Mouse (Mus musculus): ENCODE measurements around the gene Drd4.
A peak's percentile ranks its signal among the peaks of the same experiment; 100 is the strongest.

Drd4 gene

GRCm38 (mm10) chr7:141292583-141293388 lies 980 bp downstream of the Drd4 start:
- no peak for DNase-seq (ENCODE audit: low read depth)

GRCm38 (mm10) chr7:141293852-141294471 lies 2.2 kb downstream of the Drd4 start:
- no peak for DNase-seq (ENCODE audit: low read depth)

GRCm38 (mm10) chr7:141294479-141294878 lies 2.7 kb downstream of the Drd4 start:
- DNase-seq (ENCODE audit: low read depth) = no peak

- peak; percentile 14 for DNase-seq (ENCODE audit: low read depth)
Observed at GRCm38 (mm10) chr7:141297926-141298650, 6.3 kb downstream of the Drd4 start.

- DNase-seq (ENCODE audit: low read depth) = no peak
Observed at GRCm38 (mm10) chr7:141299175-141299574, 7.4 kb downstream of the Drd4 start.

GRCm38 (mm10) chr7:141301386-141301785 lies 9.6 kb downstream of the Drd4 start:
- no peak for DNase-seq (ENCODE audit: low read depth)

- no peak for DNase-seq (ENCODE audit: low read depth)
Observed at GRCm38 (mm10) chr7:141302702-141303268, 11.0 kb downstream of the Drd4 start.

GRCm38 (mm10) chr7:141304537-141304936 lies 12.7 kb downstream of the Drd4 start:
- DNase-seq (ENCODE audit: low read depth) = no peak

- DNase-seq (ENCODE audit: low read depth) = no peak
Observed at GRCm38 (mm10) chr7:141314416-141314815, 22.6 kb downstream of the Drd4 start.

GRCm38 (mm10) chr7:141315076-141315475 lies 23.3 kb downstream of the Drd4 start:
- no peak for DNase-seq (ENCODE audit: low read depth)

- no peak for DNase-seq (ENCODE audit: low read depth)
Observed at GRCm38 (mm10) chr7:141315974-141316373, 24.2 kb downstream of the Drd4 start.

- DNase-seq (ENCODE audit: low read depth) = no peak
Observed at GRCm38 (mm10) chr7:141317619-141318132, 25.9 kb downstream of the Drd4 start.

GRCm38 (mm10) chr7:141319446-141319845 lies 27.6 kb downstream of the Drd4 start:
- DNase-seq (ENCODE audit: low read depth) = no peak

GRCm38 (mm10) chr7:141324686-141325085 lies 32.9 kb downstream of the Drd4 start:
- no peak for DNase-seq (ENCODE audit: low read depth)

GRCm38 (mm10) chr7:141326546-141327446 lies 35.0 kb downstream of the Drd4 start:
- DNase-seq (ENCODE audit: low read depth) = no peak

- DNase-seq (ENCODE audit: low read depth) = peak; percentile 97
Observed at GRCm38 (mm10) chr7:141327469-141328372, 35.9 kb downstream of the Drd4 start, which contains the start of the genes Deaf1 and Tmem80. Gene Deaf1, minus strand, starts transcription at chr7:141327690. Gene Tmem80, plus strand, starts transcription at chr7:141327739.

- DNase-seq (ENCODE audit: low read depth) = peak; percentile 17
Observed at GRCm38 (mm10) chr7:141328373-141328990, 36.7 kb downstream of the Drd4 start.

GRCm38 (mm10) chr7:141330706-141331105 lies 38.9 kb downstream of the Drd4 start:
- DNase-seq (ENCODE audit: low read depth) = no peak

GRCm38 (mm10) chr7:141331990-141332389 lies 40.2 kb downstream of the Drd4 start:
- no peak for DNase-seq (ENCODE audit: low read depth)

All from c-Kit-positive CD71-positive TER-119-negative erythroid progenitor cells, embryonic 14.5 days (primary cell).